Mouse (Mus musculus): ENCODE measurements around the gene Enkur. TPM values are rescaled to one million over a fixed set of nuclear protein-coding genes. Genes with fewer than 3 reads are reported as not detected.

The Enkur gene
- polyA plus RNA-seq, 1 experiment from 2014 or later, result 0.72 TPM

DNA sequence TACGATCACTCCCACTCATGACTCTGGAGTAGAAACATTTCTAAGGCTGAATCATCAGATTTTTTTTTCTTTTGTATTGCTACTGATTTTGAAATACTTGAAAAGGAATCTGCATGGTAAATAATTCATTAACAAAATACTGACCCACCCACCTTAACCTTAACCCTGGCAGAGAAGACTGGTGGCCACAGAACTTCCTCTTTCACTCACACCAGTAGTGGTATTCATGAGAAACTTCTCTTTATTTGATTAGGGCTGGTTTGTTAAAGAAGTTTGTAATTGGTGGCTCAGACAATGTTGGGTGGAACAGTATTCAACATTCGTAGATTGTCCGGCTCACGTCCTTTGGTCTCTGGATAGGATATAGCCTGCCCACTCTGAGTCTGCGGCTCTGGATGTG is 26.0 kb downstream of the Enkur start:
- Histone ChIP-seq H3K36me3 (replicated peaks) (no peaks in the 10 kb centered on the region), H3K27me3 (ENCODE audit: poor library complexity, severe bottlenecking) (no peaks in the 10 kb centered on the region), H3K4me3 (no peak overlapping the region), H3K9me3 (no peaks in the 10 kb centered on the region), H3K4me1 (no peaks in the 10 kb centered on the region), H3K27ac (no peak overlapping the region)
- 95% methylated on average over 5 of the region's 5 CpGs for WGBS
- DNase-seq (ENCODE audit: extremely low spot score, low spot score), result no peak

DNA sequence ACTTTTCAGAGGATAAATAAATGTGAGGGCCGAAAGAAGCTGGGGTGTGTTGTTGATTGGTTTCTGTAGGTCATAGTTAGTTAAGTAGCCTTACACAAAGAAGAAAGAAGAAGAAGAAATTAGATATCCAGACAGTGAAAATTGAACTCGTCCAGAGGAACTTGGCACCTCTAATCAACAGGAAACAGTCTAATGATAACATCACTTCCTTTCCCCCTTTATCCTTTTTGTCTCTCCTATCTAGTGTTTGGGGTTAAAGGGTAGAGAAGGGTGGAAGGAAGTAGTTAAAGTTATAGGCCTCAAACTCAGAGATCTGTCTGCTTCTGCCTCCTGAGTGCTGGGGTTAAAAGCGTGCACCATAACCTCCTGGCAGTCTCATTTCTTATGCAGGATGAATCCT is 32.4 kb downstream of the Enkur start:
- Histone ChIP-seq H3K4me1 (no peaks in the 10 kb centered on the region), H3K27me3 (ENCODE audit: poor library complexity, severe bottlenecking) (no peaks in the 10 kb centered on the region), H3K27ac (no peak overlapping the region), H3K9me3 (no peaks in the 10 kb centered on the region), H3K4me3 (no peak overlapping the region), H3K36me3 (replicated peaks) (no peaks in the 10 kb centered on the region)
- WGBS, result 87% methylated on average over 3 of the region's 3 CpGs
- no peak for DNase-seq (ENCODE audit: extremely low spot score, low spot score)

DNA sequence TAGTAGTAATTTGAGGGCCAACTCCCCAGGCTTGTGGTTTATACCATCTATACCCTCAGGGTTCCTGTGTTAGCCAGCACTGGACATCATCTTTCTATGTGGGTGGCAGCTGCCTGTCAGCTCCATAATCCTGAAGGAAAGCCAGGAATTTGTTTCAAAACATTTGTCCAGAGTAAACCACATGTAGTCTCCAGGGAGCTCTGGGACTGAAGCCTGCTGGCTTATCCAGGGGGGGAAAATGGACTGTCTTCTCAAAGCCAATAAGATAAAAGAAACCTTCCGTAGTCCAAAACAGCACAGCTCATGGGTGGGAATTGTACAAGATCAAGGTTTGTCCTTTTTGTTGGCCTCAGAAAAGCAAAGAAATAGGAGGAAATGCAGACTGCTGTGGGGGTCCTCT is 37.2 kb downstream of the Enkur start:
- 97% methylated on average over 1 of the region's 1 CpGs for WGBS
- no peak overlapping the region for H3K4me3 ChIP-seq
- no peak for DNase-seq (ENCODE audit: extremely low spot score, low spot score)
- H3K36me3 ChIP-seq (replicated peaks), result no peaks in the 10 kb centered on the region
- H3K27me3 ChIP-seq (ENCODE audit: poor library complexity, severe bottlenecking), result no peaks in the 10 kb centered on the region
- no peak overlapping the region for H3K27ac ChIP-seq
- H3K9me3 ChIP-seq, result no peaks in the 10 kb centered on the region
- no peaks in the 10 kb centered on the region for H3K4me1 ChIP-seq

DNA sequence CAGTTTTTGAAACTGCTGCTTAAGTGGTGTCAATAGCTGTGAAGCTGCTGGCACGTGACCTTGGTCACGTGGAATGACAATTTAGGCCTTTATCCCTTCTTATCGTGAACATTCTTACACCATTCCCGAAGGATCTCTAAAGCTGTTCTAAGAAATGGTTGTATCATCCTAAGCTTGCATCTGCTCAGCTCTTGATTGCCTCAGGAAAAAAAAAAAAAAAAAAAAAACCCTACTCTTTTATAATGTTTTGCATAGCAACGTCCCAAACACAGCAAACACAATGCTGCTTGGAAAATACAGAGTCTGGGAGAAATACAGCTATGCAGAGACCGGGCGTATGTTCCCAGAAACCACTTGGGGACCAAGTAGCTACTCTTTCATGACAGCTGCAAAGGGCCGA is 40.9 kb downstream of the Enkur start:
- H3K4me3 ChIP-seq, result no peak overlapping the region
- no peaks in the 10 kb centered on the region for H3K4me1 ChIP-seq
- DNase-seq (ENCODE audit: extremely low spot score, low spot score), result no peak
- no peaks in the 10 kb centered on the region for H3K36me3 ChIP-seq (replicated peaks)
- no peaks in the 10 kb centered on the region for H3K27me3 ChIP-seq (ENCODE audit: poor library complexity, severe bottlenecking)
- H3K9me3 ChIP-seq, result no peaks in the 10 kb centered on the region
- 86% methylated on average over 8 of the region's 8 CpGs for WGBS
- no peak overlapping the region for H3K27ac ChIP-seq

DNA sequence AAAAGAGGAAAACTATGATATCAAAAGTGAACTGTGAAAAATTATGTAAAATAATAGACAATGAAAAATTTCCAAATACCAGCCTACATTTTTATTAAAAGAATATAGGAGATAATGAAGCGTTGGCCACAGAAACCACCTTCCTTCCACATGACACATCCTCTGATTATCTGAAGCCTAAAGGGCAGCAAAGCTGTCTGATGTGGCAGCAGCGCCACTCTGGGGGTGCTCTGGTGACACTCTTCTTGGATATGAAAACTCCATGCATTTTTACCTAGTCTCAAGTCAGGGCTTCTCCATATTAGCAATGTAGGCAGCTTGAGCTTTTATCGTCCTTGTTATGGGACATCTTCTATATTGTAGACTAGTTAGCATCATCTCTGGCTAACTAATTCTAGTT is 51.7 kb downstream of the Enkur start:
- no peak overlapping the region for H3K27ac ChIP-seq
- H3K9me3 ChIP-seq, result no peaks in the 10 kb centered on the region
- DNase-seq (ENCODE audit: extremely low spot score, low spot score), result no peak
- no peaks in the 10 kb centered on the region for H3K4me1 ChIP-seq
- H3K27me3 ChIP-seq (ENCODE audit: poor library complexity, severe bottlenecking), result no peaks in the 10 kb centered on the region
- H3K36me3 ChIP-seq (replicated peaks), result no peaks in the 10 kb centered on the region
- H3K4me3 ChIP-seq, result no peak overlapping the region
- 94% methylated on average over 3 of the region's 3 CpGs for WGBS

DNA sequence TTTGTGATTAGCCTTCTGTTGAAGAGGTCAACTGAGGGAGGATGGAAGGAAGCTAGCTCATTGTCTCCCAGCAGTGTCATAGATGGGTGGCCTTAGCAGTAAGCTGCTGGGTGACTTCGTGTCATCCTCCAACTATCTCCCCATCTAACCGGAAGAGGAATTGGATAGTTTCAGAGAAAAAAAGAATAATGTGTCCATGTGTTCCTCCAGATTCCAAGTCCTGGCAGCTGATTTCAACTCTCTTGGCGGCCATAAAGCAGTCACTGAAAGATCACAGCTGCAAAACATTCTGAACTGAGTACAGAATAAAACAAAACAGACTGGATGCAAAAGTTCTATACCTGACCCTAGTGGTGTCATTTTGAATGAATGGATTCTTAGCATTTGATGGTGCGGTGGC is 58.0 kb downstream of the Enkur start:
- Histone ChIP-seq H3K36me3 (replicated peaks) (no peaks in the 10 kb centered on the region), H3K4me3 (no peak overlapping the region), H3K4me1 (peaks cover 9% of the 10 kb centered on the region), H3K9me3 (no peaks in the 10 kb centered on the region), H3K27ac (no peak overlapping the region), H3K27me3 (ENCODE audit: poor library complexity, severe bottlenecking) (peaks cover 13% of the 10 kb centered on the region)
- WGBS, result 87% methylated on average over 4 of the region's 4 CpGs
- no peak for DNase-seq (ENCODE audit: extremely low spot score, low spot score)

DNA sequence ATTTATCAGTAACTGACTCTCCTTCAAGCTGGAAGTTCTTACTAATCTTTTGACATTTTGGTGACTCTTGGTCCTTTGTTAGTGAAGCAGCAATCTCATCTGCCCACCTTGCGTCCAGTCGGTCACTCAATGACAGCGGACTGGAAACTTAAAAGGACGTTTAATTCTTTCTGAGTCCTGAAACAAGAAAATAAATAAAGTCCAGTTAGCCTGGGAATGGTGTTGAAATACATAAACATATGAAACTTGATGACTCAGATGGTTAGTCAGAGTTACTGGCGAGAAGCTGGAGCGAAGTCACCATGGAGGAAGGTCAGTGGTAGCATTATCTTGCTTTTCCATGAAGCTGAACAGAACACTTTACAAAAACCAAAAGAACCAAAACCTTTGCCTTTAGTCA is 58.7 kb downstream of the Enkur start:
- peaks cover 16% of the 10 kb centered on the region for H3K4me1 ChIP-seq
- H3K4me3 ChIP-seq, result no peak overlapping the region
- 90% methylated on average over 6 of the region's 6 CpGs for WGBS
- peaks cover 13% of the 10 kb centered on the region for H3K27me3 ChIP-seq (ENCODE audit: poor library complexity, severe bottlenecking)
- no peaks in the 10 kb centered on the region for H3K9me3 ChIP-seq
- no peak for DNase-seq (ENCODE audit: extremely low spot score, low spot score)
- no peak overlapping the region for H3K27ac ChIP-seq
- no peaks in the 10 kb centered on the region for H3K36me3 ChIP-seq (replicated peaks)

DNA sequence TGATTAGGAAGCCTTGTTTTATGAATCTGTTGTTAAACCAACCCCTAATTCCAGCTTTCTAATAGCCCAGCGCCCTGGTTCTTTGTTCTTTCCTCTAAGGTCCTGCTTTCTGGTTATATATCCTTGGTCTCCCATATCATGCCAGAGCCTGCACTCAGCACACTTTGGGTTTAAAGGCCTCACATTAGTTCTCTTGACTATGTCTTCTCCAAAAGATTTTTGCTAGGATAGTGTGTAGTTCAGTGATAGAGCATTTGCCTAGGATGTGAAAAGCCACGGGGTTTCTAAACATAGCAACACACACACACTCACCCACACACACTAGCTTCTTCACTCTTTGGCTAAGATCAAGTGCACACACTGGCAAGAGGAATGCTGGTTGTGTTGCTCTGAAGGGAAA is 62.5 kb downstream of the Enkur start:
- peak overlapping the region; percentile 94 for H3K27ac ChIP-seq
- peaks cover 13% of the 10 kb centered on the region for H3K27me3 ChIP-seq (ENCODE audit: poor library complexity, severe bottlenecking)
- no peaks in the 10 kb centered on the region; the same call in 1 of the 2 replicates for H3K36me3 ChIP-seq (replicated peaks)
- DNase-seq (ENCODE audit: extremely low spot score, low spot score), result no peak
- 31% methylated on average over 2 of the region's 2 CpGs for WGBS
- peak overlapping the region; percentile 65 for H3K4me3 ChIP-seq
- peaks cover 17% of the 10 kb centered on the region; the same call in 1 of the 2 replicates for H3K9me3 ChIP-seq
- H3K4me1 ChIP-seq, result peaks cover 21% of the 10 kb centered on the region

DNA sequence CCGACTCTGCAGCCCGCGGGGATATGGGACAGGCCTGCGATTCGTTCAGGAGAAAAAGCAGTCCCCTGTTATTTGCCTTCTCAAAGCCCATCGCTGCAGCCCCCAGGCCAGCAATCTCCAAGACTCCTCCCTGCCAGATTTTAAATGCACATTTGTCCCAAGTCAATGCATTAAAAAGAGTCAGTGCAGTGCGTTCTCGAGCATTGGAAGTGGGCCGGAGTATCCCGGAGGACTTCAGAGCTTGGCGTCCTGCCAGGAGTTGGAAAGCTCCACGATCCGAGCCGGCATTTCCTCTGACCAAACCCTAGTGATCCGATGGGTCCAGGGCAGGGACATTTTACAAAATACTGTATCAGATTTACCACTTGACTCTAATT is 63.0 kb downstream of the Enkur start:
- Histone ChIP-seq H3K9me3 (peaks cover 17% of the 10 kb centered on the region; the same call in 1 of the 2 replicates), H3K27ac (peak overlapping the region; percentile 94), H3K27me3 (ENCODE audit: poor library complexity, severe bottlenecking) (peaks cover 13% of the 10 kb centered on the region), H3K36me3 (replicated peaks) (no peaks in the 10 kb centered on the region; the same call in 1 of the 2 replicates), H3K4me3 (peak overlapping the region; percentile 65), H3K4me1 (peaks cover 21% of the 10 kb centered on the region)
- no peak for DNase-seq (ENCODE audit: extremely low spot score, low spot score)
- under 1% methylated on average over 15 of the region's 15 CpGs for WGBS

DNA sequence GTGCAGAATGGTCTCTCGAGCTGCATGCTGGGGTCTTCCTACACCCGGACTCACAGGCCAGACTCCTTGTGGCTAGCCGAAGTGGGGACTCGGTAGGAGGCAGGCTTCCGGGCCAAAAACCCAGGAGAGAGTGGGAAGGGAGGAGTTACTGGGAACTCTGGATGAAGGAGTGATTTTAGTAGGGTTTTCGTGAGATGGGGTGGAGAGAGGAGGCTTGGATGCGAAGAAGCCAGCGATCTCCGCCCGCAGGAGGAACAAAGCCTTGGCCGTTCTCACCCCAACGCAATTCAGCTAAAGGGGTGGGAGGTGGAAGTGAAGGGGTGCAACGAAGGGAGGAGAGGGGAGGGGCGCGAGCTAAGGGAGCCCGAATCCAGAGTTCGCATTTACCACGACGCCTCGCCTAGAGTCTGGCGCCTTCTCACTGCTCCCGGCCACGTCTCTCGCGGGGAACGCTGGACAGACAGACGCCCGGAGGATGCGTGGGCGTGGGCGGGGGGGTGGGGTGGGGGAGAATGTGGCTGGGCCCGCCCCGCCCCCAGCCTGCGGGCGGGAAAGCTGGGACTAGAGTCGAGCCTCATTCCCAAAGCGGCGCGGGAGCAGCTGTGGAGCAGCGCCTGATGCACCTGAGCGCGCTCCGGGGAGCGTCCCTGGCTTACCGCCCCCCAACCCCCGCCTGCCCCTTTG is 63.5 kb downstream of the Enkur start:
- H3K4me1 ChIP-seq, result peaks cover 21% of the 10 kb centered on the region
- peak; percentile 63 for DNase-seq (ENCODE audit: extremely low spot score, low spot score)
- peak overlapping the region; percentile 65 for H3K4me3 ChIP-seq
- H3K27me3 ChIP-seq (ENCODE audit: poor library complexity, severe bottlenecking), result peaks cover 13% of the 10 kb centered on the region
- H3K9me3 ChIP-seq, result peaks cover 17% of the 10 kb centered on the region; the same call in 1 of the 2 replicates
- peak overlapping the region; percentile 94 for H3K27ac ChIP-seq
- WGBS, result under 1% methylated on average over 46 of the region's 46 CpGs
- H3K36me3 ChIP-seq (replicated peaks), result no peaks in the 10 kb centered on the region; the same call in 1 of the 2 replicates

DNA sequence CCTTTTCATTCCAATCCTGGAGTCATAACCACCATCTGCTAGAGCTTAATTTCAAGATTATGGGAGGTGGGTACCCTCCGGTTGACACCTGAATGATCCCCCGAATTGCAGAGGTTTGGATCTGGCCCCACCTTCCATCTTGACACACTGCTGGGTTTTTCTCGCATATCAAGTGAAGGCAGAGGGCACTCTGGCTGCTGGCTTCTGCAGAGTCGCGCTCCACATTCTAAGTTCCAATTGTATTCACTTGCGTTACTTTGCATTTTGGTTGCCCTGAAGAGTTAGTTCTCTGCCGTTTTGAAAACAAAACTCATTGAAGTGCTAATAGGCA is 64.0 kb downstream of the Enkur start:
- DNase-seq (ENCODE audit: extremely low spot score, low spot score), result peak; percentile 53
- Histone ChIP-seq H3K27ac (peak overlapping the region; percentile 94), H3K4me1 (peaks cover 21% of the 10 kb centered on the region), H3K36me3 (replicated peaks) (no peaks in the 10 kb centered on the region; the same call in 1 of the 2 replicates), H3K27me3 (ENCODE audit: poor library complexity, severe bottlenecking) (peaks cover 13% of the 10 kb centered on the region), H3K4me3 (peak overlapping the region; percentile 65), H3K9me3 (peaks cover 17% of the 10 kb centered on the region; the same call in 1 of the 2 replicates)
- WGBS, result 15% methylated on average over 7 of the region's 7 CpGs

All from forebrain, embryonic 10.5 days (tissue).